Mouse (Mus musculus) embryonic facial prominence, embryonic 13.5 days (tissue): Measurements from ENCODE around the gene Tbc1d22a. TPM values are rescaled to one million over a fixed set of nuclear protein-coding genes. Genes with fewer than 3 reads are reported as not detected.

Source experiments
- ATAC-seq: fragments of 200-750 bp; cut with Nextera tagmentation; 2 replicates; pipeline ENCODE4 v1.8.0; 2017; ENCODE audit warnings: low read depth; ENCODE audit not compliant: insufficient number of reproducible peaks, insufficient read depth, low FRiP score, low TSS enrichment
- H3K27ac ChIP-seq: fragments of 300-500 bp; sonication (generic); 2 replicates; pipeline ENCODE4 v1.5.1; 2015; ENCODE audit warnings: moderate library complexity, mild to moderate bottlenecking, inconsistent platforms
- H3K27me3 ChIP-seq: fragments of 300-500 bp; sonication (generic); 2 replicates; pipeline ENCODE4 v1.6.1; 2015; ENCODE audit warnings: mild to moderate bottlenecking, inconsistent platforms
- H3K36me3 ChIP-seq: fragments of 300-500 bp; sonication (generic); 2 replicates; pipeline ENCODE4 v1.6.1; 2015; ENCODE audit warnings: mild to moderate bottlenecking, inconsistent platforms
- H3K4me1 ChIP-seq: fragments of 300-500 bp; sonication (generic); 2 replicates; pipeline ENCODE4 v1.6.1; 2015; ENCODE audit warnings: inconsistent platforms
- H3K4me2 ChIP-seq: fragments of 300-500 bp; sonication (generic); 2 replicates; pipeline ENCODE4 v1.6.1; 2015; ENCODE audit warnings: moderate library complexity, mild to moderate bottlenecking, inconsistent platforms
- H3K4me3 ChIP-seq: fragments of 300-500 bp; sonication (generic); 2 replicates; pipeline ENCODE4 v1.5.1; 2015; ENCODE audit warnings: mild to moderate bottlenecking, inconsistent platforms
- H3K9ac ChIP-seq: fragments of 300-500 bp; sonication (generic); 2 replicates; pipeline ENCODE4 v1.6.1; 2015; ENCODE audit warnings: mild to moderate bottlenecking, inconsistent platforms
- H3K9me3 ChIP-seq: fragments of 300-500 bp; sonication (generic); 2 replicates; pipeline ENCODE4 v1.6.1; 2016; ENCODE audit warnings: inconsistent platforms
- WGBS: fragments of 180-500 bp; shearing (Covaris S2); methylation state at CpG from one replicate; pipeline ENCODE4 v1.1.7; 2015; ENCODE audit warnings: mixed read lengths; 5-methylcytosine and 5-hydroxymethylcytosine counted together
- polyA plus RNA-seq: library from polyadenylated mRNA; unstranded; fragments of >200 nt; fragmentation: Nextera tagmentation; extraction: Ambion mirVana; gene quantifications from 2 replicates; pipeline ENCODE4 v1.2.1, GENCODE M21; 2015

Tbc1d22a gene
- polyA plus RNA-seq, 1 experiment from 2014 or later = 10.8 TPM

- Histone ChIP-seq H3K27me3 (no peaks in the 10 kb centered on the region), H3K9ac (no peak overlapping the region), H3K27ac (no peak overlapping the region), H3K4me2 (no peak overlapping the region), H3K9me3 (no peaks in the 10 kb centered on the region), H3K4me3 (no peak overlapping the region), H3K36me3 (no peaks in the 10 kb centered on the region; the same call in 1 of the 2 replicates), H3K4me1 (no peaks in the 10 kb centered on the region)
- WGBS = 80% methylated on average over 5 of the region's 5 CpGs
- no peak for ATAC-seq
Measured at GRCm38 (mm10) chr15:86449236-86449635, 235.0 kb downstream of the Tbc1d22a start.

- Histone ChIP-seq H3K36me3 (no peaks in the 10 kb centered on the region; the same call in 1 of the 2 replicates), H3K9ac (no peak overlapping the region), H3K4me1 (no peaks in the 10 kb centered on the region), H3K9me3 (no peaks in the 10 kb centered on the region), H3K4me2 (no peak overlapping the region), H3K27ac (no peak overlapping the region), H3K4me3 (no peak overlapping the region), H3K27me3 (no peaks in the 10 kb centered on the region)
- ATAC-seq = no peak
- WGBS = 98% methylated on average over 2 of the region's 2 CpGs
Measured at GRCm38 (mm10) chr15:86449794-86450193, 235.5 kb downstream of the Tbc1d22a start.

GRCm38 (mm10) chr15:86459413-86459812 is 245.2 kb downstream of the Tbc1d22a start:
- Histone ChIP-seq H3K4me2 (no peak overlapping the region), H3K4me3 (no peak overlapping the region), H3K27ac (no peak overlapping the region), H3K27me3 (no peaks in the 10 kb centered on the region), H3K4me1 (peaks cover 14% of the 10 kb centered on the region), H3K36me3 (no peaks in the 10 kb centered on the region), H3K9me3 (no peaks in the 10 kb centered on the region), H3K9ac (no peak overlapping the region)
- WGBS = 65% methylated on average over 3 of the region's 3 CpGs
- ATAC-seq = no peak

GRCm38 (mm10) chr15:86462636-86463035 is 248.4 kb downstream of the Tbc1d22a start:
- WGBS = 71% methylated on average over 8 of the region's 8 CpGs
- Histone ChIP-seq H3K9ac (no peak overlapping the region), H3K9me3 (no peaks in the 10 kb centered on the region), H3K27ac (no peak overlapping the region), H3K4me2 (no peak overlapping the region), H3K36me3 (no peaks in the 10 kb centered on the region), H3K4me1 (peaks cover 11% of the 10 kb centered on the region), H3K4me3 (no peak overlapping the region), H3K27me3 (no peaks in the 10 kb centered on the region)
- ATAC-seq = no peak

DNA sequence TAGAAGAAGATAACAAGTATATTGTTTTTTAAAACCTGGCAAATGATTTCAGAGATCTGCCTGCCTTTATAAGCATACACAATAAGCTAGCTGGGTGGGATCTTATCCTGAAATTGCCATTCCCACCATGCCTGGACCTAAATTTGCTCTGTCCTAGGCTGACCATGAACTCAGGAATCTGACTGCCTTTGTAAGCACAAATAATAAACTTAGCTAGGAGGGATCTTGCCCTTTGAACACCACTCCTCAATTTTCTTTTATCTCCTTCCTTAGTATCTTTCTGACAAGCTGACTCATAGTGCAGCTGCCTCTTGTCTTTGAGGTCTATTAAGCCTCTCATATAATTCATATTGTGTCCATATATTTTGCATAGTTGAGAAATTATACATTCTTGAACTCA is 253.8 kb downstream of the Tbc1d22a start:
- no peak for ATAC-seq

DNA sequence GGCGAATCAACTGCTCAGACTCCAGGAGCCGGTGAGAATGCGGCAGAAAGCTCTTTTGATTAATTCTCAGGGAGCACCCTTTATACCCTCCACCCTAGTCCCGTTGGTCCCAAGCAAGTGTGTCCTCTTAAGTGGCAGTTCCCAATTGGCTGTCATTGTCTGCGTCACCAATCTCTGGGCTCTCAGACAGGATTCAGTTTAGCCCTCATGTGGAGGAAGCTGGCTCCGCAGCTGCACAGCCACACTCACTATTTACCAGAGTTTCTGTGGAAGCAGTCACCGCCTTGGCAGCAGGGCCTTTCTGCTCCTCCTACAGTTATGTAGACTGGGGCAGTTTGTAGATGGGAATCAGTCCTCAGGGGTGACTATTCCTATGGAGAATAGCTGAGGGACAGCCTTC is 256.9 kb downstream of the Tbc1d22a start:
- H3K9ac ChIP-seq = no peak overlapping the region
- H3K9me3 ChIP-seq = peaks cover 14% of the 10 kb centered on the region; the same call in 1 of the 2 replicates
- 68% methylated on average over 7 of the region's 7 CpGs for WGBS
- no peak overlapping the region for H3K4me2 ChIP-seq
- ATAC-seq = no peak
- no peak overlapping the region for H3K4me3 ChIP-seq
- H3K27ac ChIP-seq = no peak overlapping the region
- H3K36me3 ChIP-seq = no peaks in the 10 kb centered on the region
- H3K27me3 ChIP-seq = no peaks in the 10 kb centered on the region
- H3K4me1 ChIP-seq = peaks cover 21% of the 10 kb centered on the region

More for the DNA sequence above, 253.8 kb downstream of the Tbc1d22a start:
- no peak overlapping the region for H3K4me3 ChIP-seq
- no peak overlapping the region for H3K27ac ChIP-seq
- peaks cover 14% of the 10 kb centered on the region; the same call in 1 of the 2 replicates for H3K9me3 ChIP-seq
- H3K36me3 ChIP-seq = no peaks in the 10 kb centered on the region
- no peaks in the 10 kb centered on the region for H3K27me3 ChIP-seq
- no peak overlapping the region for H3K4me2 ChIP-seq
- peaks cover 8% of the 10 kb centered on the region for H3K4me1 ChIP-seq
- no peak overlapping the region for H3K9ac ChIP-seq

GRCm38 (mm10) chr15:86473473-86473872 is 259.2 kb downstream of the Tbc1d22a start:
- no peak for ATAC-seq
- no peaks in the 10 kb centered on the region for H3K36me3 ChIP-seq
- H3K4me1 ChIP-seq = peaks cover 21% of the 10 kb centered on the region
- H3K9ac ChIP-seq = no peak overlapping the region
- 0 out of 2 replicates have a peak overlapping the region, but pooled peaks have one; percentile 10 for H3K4me2 ChIP-seq
- no peaks in the 10 kb centered on the region for H3K27me3 ChIP-seq
- no peak overlapping the region for H3K27ac ChIP-seq
- H3K4me3 ChIP-seq = no peak overlapping the region
- WGBS = 26% methylated on average over 11 of the region's 11 CpGs
- H3K9me3 ChIP-seq = peaks cover 11% of the 10 kb centered on the region; the same call in 1 of the 2 replicates

- H3K9ac ChIP-seq = no peak overlapping the region
- no peak for ATAC-seq
- peaks cover under 1% of the 10 kb centered on the region; the same call in 1 of the 2 replicates for H3K9me3 ChIP-seq
- H3K4me1 ChIP-seq = peaks cover 30% of the 10 kb centered on the region
- no peaks in the 10 kb centered on the region for H3K27me3 ChIP-seq
- no peak overlapping the region for H3K27ac ChIP-seq
- H3K36me3 ChIP-seq = no peaks in the 10 kb centered on the region
- WGBS = 59% methylated on average over 5 of the region's 5 CpGs
- H3K4me2 ChIP-seq = no peak overlapping the region
- no peak overlapping the region for H3K4me3 ChIP-seq
Measured at GRCm38 (mm10) chr15:86474951-86475350, 260.7 kb downstream of the Tbc1d22a start.

DNA sequence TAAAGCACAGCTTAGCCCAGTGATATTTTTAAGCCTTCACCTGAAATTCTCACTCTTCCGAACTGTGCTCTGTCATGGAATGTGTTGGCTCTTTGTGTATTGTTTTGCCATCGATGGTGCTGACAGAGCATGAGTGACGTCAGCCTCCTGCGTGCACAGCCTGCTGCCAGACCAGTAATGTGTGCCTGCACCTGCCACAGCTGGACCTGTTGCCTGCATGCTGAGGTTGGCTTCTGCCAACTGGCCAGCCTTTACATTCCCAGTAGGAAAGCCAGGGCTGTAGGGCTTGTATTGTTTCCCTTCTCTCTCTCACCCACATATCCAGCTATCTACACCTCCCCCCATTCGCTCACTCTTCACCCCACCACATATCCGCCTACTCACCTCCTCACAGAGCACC is 262.2 kb downstream of the Tbc1d22a start:
- peaks cover 30% of the 10 kb centered on the region for H3K4me1 ChIP-seq
- 80% methylated on average over 6 of the region's 6 CpGs for WGBS
- no peak for ATAC-seq
- no peak overlapping the region for H3K4me3 ChIP-seq
- no peak overlapping the region for H3K9ac ChIP-seq
- no peaks in the 10 kb centered on the region for H3K36me3 ChIP-seq
- H3K9me3 ChIP-seq = no peaks in the 10 kb centered on the region
- no peak overlapping the region for H3K27ac ChIP-seq
- H3K27me3 ChIP-seq = no peaks in the 10 kb centered on the region
- no peak overlapping the region for H3K4me2 ChIP-seq

- Histone ChIP-seq H3K36me3 (no peaks in the 10 kb centered on the region), H3K27ac (no peak overlapping the region), H3K4me3 (no peak overlapping the region), H3K4me2 (no peak overlapping the region), H3K9me3 (no peaks in the 10 kb centered on the region), H3K27me3 (no peaks in the 10 kb centered on the region), H3K4me1 (peaks cover 30% of the 10 kb centered on the region), H3K9ac (no peak overlapping the region)
- ATAC-seq = no peak
- 67% methylated on average over 6 of the region's 6 CpGs for WGBS
Measured at GRCm38 (mm10) chr15:86477032-86477431, 262.8 kb downstream of the Tbc1d22a start.

DNA sequence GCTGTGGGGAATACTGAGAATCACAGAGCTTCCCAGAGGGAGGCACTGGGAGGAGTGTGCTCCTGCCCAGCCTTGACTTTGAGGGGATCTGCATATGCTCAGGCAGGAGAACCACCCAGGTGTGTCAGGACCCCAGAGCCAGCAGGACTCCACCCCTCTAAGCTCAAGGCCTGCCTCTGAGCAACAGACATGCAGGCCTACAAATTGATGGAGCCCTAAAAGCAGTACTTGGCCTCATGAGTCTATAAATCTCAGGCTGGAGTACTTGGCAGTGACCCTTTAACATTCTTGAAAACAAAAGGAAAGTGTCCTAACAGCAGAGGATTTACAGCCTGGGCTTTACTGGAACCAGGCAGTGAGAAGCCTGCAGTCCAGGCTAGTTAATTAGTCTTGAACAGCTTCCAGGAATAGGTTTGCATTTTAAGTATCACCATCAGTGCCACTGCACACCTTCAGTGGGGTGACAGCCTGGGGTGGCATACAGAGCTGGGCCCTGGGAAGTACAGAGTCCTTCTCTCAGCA is 263.3 kb downstream of the Tbc1d22a start:
- ATAC-seq = no peak
- peaks cover 26% of the 10 kb centered on the region for H3K4me1 ChIP-seq
- H3K27ac ChIP-seq = no peak overlapping the region

GRCm38 (mm10) chr15:86478685-86479502 is 264.6 kb downstream of the Tbc1d22a start:
- H3K27ac ChIP-seq = no peak overlapping the region

More for the DNA sequence above, 263.3 kb downstream of the Tbc1d22a start:
- Histone ChIP-seq H3K4me2 (no peak overlapping the region), H3K36me3 (no peaks in the 10 kb centered on the region), H3K27me3 (no peaks in the 10 kb centered on the region), H3K9ac (no peak overlapping the region), H3K9me3 (no peaks in the 10 kb centered on the region), H3K4me3 (no peak overlapping the region)

More at GRCm38 (mm10) chr15:86478685-86479502, 264.6 kb downstream of the Tbc1d22a start:
- H3K4me3 ChIP-seq = no peak overlapping the region
- ATAC-seq = no peak
- H3K4me1 ChIP-seq = peaks cover 14% of the 10 kb centered on the region
- H3K4me2 ChIP-seq = no peak overlapping the region
- no peaks in the 10 kb centered on the region for H3K36me3 ChIP-seq
- 49% methylated on average over 13 of the region's 13 CpGs for WGBS
- H3K9ac ChIP-seq = no peak overlapping the region
- H3K9me3 ChIP-seq = no peaks in the 10 kb centered on the region
- H3K27me3 ChIP-seq = no peaks in the 10 kb centered on the region
